Mouse (Mus musculus): ENCODE results near the gene Taf4.

GRCm38 (mm10) chr2:179967633-179968032 is 8.8 kb downstream of the Taf4 start:
- TF ChIP-seq EP300 (IDR thresholded peaks at IDR 0.05; ENCODE audit: insufficient read depth, low read depth, low read length) (no peak), CTCF (IDR thresholded peaks at IDR 0.05) (no peak)
